In the genomic region with DNA sequence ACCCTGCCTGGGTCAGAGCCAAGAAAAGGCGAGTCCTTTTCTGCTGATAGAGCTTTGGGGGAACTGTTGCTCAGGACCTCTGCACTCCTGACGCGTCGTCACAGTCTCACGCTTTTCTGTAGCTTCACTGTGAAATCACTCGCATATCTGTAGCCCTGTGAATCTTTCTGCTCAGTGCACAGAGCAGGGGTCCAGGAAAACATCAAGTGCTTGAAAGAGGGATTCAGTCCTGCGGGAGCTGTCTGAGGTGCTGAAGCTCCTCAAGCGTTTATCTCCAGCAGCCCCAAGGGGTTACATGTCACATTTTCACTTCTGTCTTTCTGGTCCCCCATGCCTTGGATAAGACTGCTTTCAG, we compare ENCODE assay signal across 8 mouse cellular contexts. TPM values are rescaled to one million over a fixed set of nuclear protein-coding genes. Genes with fewer than 3 reads are reported as not detected.
DNase-seq lines count a peak whose midpoint lies in the region; ATAC-seq lines count a peak whose summit lies in the region.

No protein-coding gene starts in this region.

- no peaks in the 10 kb centered on the region for H3K36me3 ChIP-seq in hindbrain, embryonic 16.5 days (ENCODE audit: control insufficient read depth, insufficient read depth, low read length)
- H3K36me3 ChIP-seq in midbrain, embryonic 16.5 days (ENCODE audit: control insufficient read depth, insufficient read depth, low read length): no peaks in the 10 kb centered on the region

- peak overlapping the region; percentile 80 for H3K4me2 ChIP-seq in hindbrain, embryonic 16.5 days (ENCODE audit: low read length)
- H3K4me2 ChIP-seq in midbrain, embryonic 16.5 days (ENCODE audit: low read length): peak overlapping the region; percentile 72

- H3K9ac ChIP-seq in hindbrain, embryonic 16.5 days (ENCODE audit: low read depth, low read length): peak overlapping the region; percentile 57
- peak overlapping the region; percentile 50 for H3K9ac ChIP-seq in midbrain, embryonic 16.5 days (ENCODE audit: low read depth, low read length)

- WGBS in hindbrain, embryonic 16.5 days: 1% methylated on average over 8 of the region's 8 CpGs
- 0% methylated on average over 8 of the region's 8 CpGs for WGBS in midbrain, embryonic 16.5 days

- no peaks in the 10 kb centered on the region for H3K27me3 ChIP-seq in hindbrain, embryonic 16.5 days (replicated peaks; ENCODE audit: control insufficient read depth, insufficient read depth, low read length)
- H3K27me3 ChIP-seq in midbrain, embryonic 16.5 days (ENCODE audit: control insufficient read depth, insufficient read depth, low read depth, low read length): no peaks in the 10 kb centered on the region

- ATAC-seq in hindbrain, embryonic 16.5 days: peak; percentile 92
- ATAC-seq in midbrain, embryonic 16.5 days: peak; percentile 93
- no peak for ATAC-seq in erythroblast, adult 5-6 weeks (replicated peaks; ENCODE audit: low FRiP score, poor library complexity, severe bottlenecking)

- peak overlapping the region; percentile 60 for H3K27ac ChIP-seq in hindbrain, embryonic 16.5 days (ENCODE audit: low read depth, low read length)
- H3K27ac ChIP-seq in midbrain, embryonic 16.5 days (ENCODE audit: low read length): peak overlapping the region; percentile 55

- peak; percentile 10 for DNase-seq in adrenal gland, postnatal 10 days
- no peak for DNase-seq in adrenal gland, adult 8-10 months
- DNase-seq in ovary, postnatal 36 days (ENCODE audit: low spot score): peak; percentile 29
- no peak for DNase-seq in ovary, postnatal 10 days (ENCODE audit: low spot score)
- DNase-seq in cerebellum, adult 18-20 months: no peak

- peak overlapping the region; percentile 50 for H3K4me3 ChIP-seq in hindbrain, embryonic 16.5 days (ENCODE audit: low read length)
- H3K4me3 ChIP-seq in midbrain, embryonic 16.5 days (ENCODE audit: low read depth, low read length): peak overlapping the region; percentile 53

- H3K9me3 ChIP-seq in hindbrain, embryonic 16.5 days (ENCODE audit: control insufficient read depth, low read length): no peaks in the 10 kb centered on the region
- H3K9me3 ChIP-seq in midbrain, embryonic 16.5 days (replicated peaks; ENCODE audit: control insufficient read depth, low read length, poor library complexity, severe bottlenecking): no peaks in the 10 kb centered on the region

- peaks cover 6% of the 10 kb centered on the region for H3K4me1 ChIP-seq in hindbrain, embryonic 16.5 days (ENCODE audit: control insufficient read depth, insufficient read depth, low read depth, low read length)
- H3K4me1 ChIP-seq in midbrain, embryonic 16.5 days (ENCODE audit: control insufficient read depth, insufficient read depth, low read length): peaks cover 6% of the 10 kb centered on the region; the same call in 1 of the 2 replicates

RNA-seq across cellular contexts. Expression of a gene that starts 0.2 kb away (rescaled TPM):
- total RNA-seq in adrenal gland, postnatal 10 days (2021): under 1 TPM in 1 of 2 experiments, not detected in 1; 0.03 TPM
- not detected for total RNA-seq in adrenal gland, adult 8-10 months (2022)
- 1.9 and 2.2 TPM in 2 replicates for polyA plus RNA-seq in hindbrain, embryonic 16.5 days (2015; fragmentation: Nextera tagmentation; extraction: Ambion mirVana)
- polyA plus RNA-seq in midbrain, embryonic 16.5 days (2015; fragmentation: Nextera tagmentation; extraction: Ambion mirVana): 2.2 and 3.0 TPM in 2 replicates
- not detected in 2 replicates for total RNA-seq in erythroblast, adult 5-6 weeks (2015; ENCODE audit: low replicate concordance)
- total RNA-seq in erythroblast, adult 5-6 weeks (2017; ENCODE audit: low replicate concordance): not detected in 2 replicates

RNA-seq across cellular contexts. Expression of a gene that starts 33.8 kb away (rescaled TPM):
- not detected for total RNA-seq in adrenal gland, postnatal 10 days (2021)
- total RNA-seq in adrenal gland, adult 8-10 months (2022): not detected
- not detected in 2 replicates for polyA plus RNA-seq in hindbrain, embryonic 16.5 days (2015; fragmentation: Nextera tagmentation; extraction: Ambion mirVana)
- polyA plus RNA-seq in midbrain, embryonic 16.5 days (2015; fragmentation: Nextera tagmentation; extraction: Ambion mirVana): not detected in 2 replicates
- total RNA-seq in erythroblast, adult 5-6 weeks (2015; ENCODE audit: low replicate concordance): not detected in 2 replicates
- total RNA-seq in erythroblast, adult 5-6 weeks (2017; ENCODE audit: low replicate concordance): not detected in 2 replicates

Comparison
In these comparisons a context has a peak if more than half of its experiments do, and no peak if none do; other contexts are left out.
1. DNase-seq: peak in adrenal gland, postnatal 10 days (single experiment) and ovary, postnatal 36 days (single experiment); none in adrenal gland, adult 8-10 months (single experiment), ovary, postnatal 10 days (single experiment) and cerebellum, adult 18-20 months (0 of 2).